Comparison of ENCODE assay signal across 17 mouse cellular contexts in genomic region chr16:96575841-96576240, GRCm38 (mm10).
DNase-seq lines count a peak whose midpoint lies in the region.
"Had no signal": no experiment of that assay in that cellular context is flagged by ENCODE, and none has a peak within 500 bp of the region (broad histone marks: within the 10 kb centered on the region; RNA-seq: fewer than 3 reads in every experiment).

No protein-coding gene starts in this region.

- intact Hi-C loops in left cerebral cortex, postnatal 10 days (cut with DNase I), result no loop called here

- DNase-seq in frontal cortex, postnatal 36 days (ENCODE audit: low spot score in 2 of 2), result peak; percentile 13 to 77
- no peak for DNase-seq in frontal cortex, postnatal 14 days (ENCODE audit: low spot score in 2 of 2)
- DNase-seq in brain, adult 2 months (ENCODE audit: low read depth, low spot score), result peak; percentile 82
- DNase-seq in left cerebral cortex, postnatal 10 days (ENCODE audit: extremely low spot score in 1 of 2, low spot score in 2 of 2), result peak; percentile 20 to 58
- peak; percentile 35 for DNase-seq in right cerebral cortex, postnatal 14 days
- DNase-seq in spleen, adult 12 weeks (ENCODE audit: low spot score), result no peak
- no peak for DNase-seq in kidney, adult 18-20 months
- DNase-seq in thymus, adult 18-20 months, result no peak
- DNase-seq: adrenal gland, adult 8-10 months; cerebellum, adult 18-20 months; cerebellum, postnatal 14 days; embryo, embryonic 11 days; heart, postnatal 10 days; kidney, postnatal 25 days; lung, postnatal 4 days; retina, postnatal 1 day; thymus, postnatal 36 days had no signal

Comparison
In these comparisons a context has a peak if more than half of its experiments do, and no peak if none do; other contexts are left out.
1. DNase-seq: peak in frontal cortex, postnatal 36 days (2 of 2), brain, adult 2 months (single experiment), left cerebral cortex, postnatal 10 days (2 of 2) and right cerebral cortex, postnatal 14 days (single experiment); none in frontal cortex, postnatal 14 days (0 of 2), spleen, adult 12 weeks (single experiment), kidney, adult 18-20 months (single experiment) and thymus, adult 18-20 months (0 of 2).